Mouse (Mus musculus) cerebellum, postnatal 10 days (tissue): ENCODE results near the gene Carm1.
A peak's percentile ranks its signal among the peaks of the same experiment; 100 is the strongest.

ENCODE experiments used
- DNase-seq, 2 experiments: peaks; one replicate each; pipeline ENCODE4 v3.0.0; 2021; ENCODE audit warnings: mixed read lengths in 2 of 2

Carm1 gene

GRCm38 (mm10) chr9:21616232-21616781 lies 69.6 kb downstream of the Carm1 start:
- DNase-seq: peak; percentile 97 to 98

- DNase-seq: peak; percentile 47 to 52
Measured at GRCm38 (mm10) chr9:21617066-21617465, 70.4 kb downstream of the Carm1 start.

GRCm38 (mm10) chr9:21620229-21620628 lies 73.5 kb downstream of the Carm1 start:
- DNase-seq: no peak

- DNase-seq: no peak
Measured at GRCm38 (mm10) chr9:21622676-21623075, 76.0 kb downstream of the Carm1 start.

GRCm38 (mm10) chr9:21625342-21626339 lies 78.9 kb downstream of the Carm1 start:
- DNase-seq: no peak

- DNase-seq: no peak
Measured at GRCm38 (mm10) chr9:21626571-21626970, 79.9 kb downstream of the Carm1 start.

- DNase-seq: peak in 1 of 2 experiments; percentile 32
Measured at GRCm38 (mm10) chr9:21627145-21627795, 80.6 kb downstream of the Carm1 start.

- DNase-seq: peak; percentile 69 to 73
Measured at GRCm38 (mm10) chr9:21630673-21631072, 84.0 kb downstream of the Carm1 start.

- DNase-seq: no peak
Measured at GRCm38 (mm10) chr9:21633106-21633505, 86.4 kb downstream of the Carm1 start.

GRCm38 (mm10) chr9:21635639-21636038 lies 88.9 kb downstream of the Carm1 start:
- DNase-seq: peak; percentile 63 to 73

- DNase-seq: peak; percentile 27 to 41
Measured at GRCm38 (mm10) chr9:21639031-21639430, 92.3 kb downstream of the Carm1 start.
